Mouse (Mus musculus) forebrain, postnatal 0 days (tissue): ENCODE measurements around the gene Mfsd14a. TPM values are rescaled to one million over a fixed set of nuclear protein-coding genes. Genes with fewer than 3 reads are reported as not detected.

Experiments used
- ATAC-seq: fragments of 200-750 bp; cut with Nextera tagmentation; 2 replicates; pipeline ENCODE4 v1.8.0; 2017; ENCODE audit warnings: mild to moderate bottlenecking, moderate library complexity
- DNase-seq: peaks from one replicate; pipeline ENCODE4 v3.0.0-alpha.2; 2015
- H3K27ac ChIP-seq: fragments of 300-500 bp; sonication (generic); 2 replicates; pipeline ENCODE4 v1.5.1; 2014; ENCODE audit warnings: low read depth, mild to moderate bottlenecking, antibody characterized with exemption, low read length, moderate library complexity, mixed read lengths
- H3K27me3 ChIP-seq: fragments of 300-500 bp; sonication (generic); 2 replicates; pipeline ENCODE4 v1.6.1; 2014; ENCODE audit warnings: mild to moderate bottlenecking, low read length, mixed read lengths; ENCODE audit not compliant: insufficient read depth
- H3K36me3 ChIP-seq: fragments of 300-500 bp; sonication (generic); 2 replicates; pipeline ENCODE4 v1.6.1; 2014; ENCODE audit warnings: mild to moderate bottlenecking, moderate library complexity; ENCODE audit not compliant: insufficient read depth
- H3K4me1 ChIP-seq: fragments of 300-500 bp; sonication (generic); 2 replicates; pipeline ENCODE4 v1.6.1; 2014; ENCODE audit warnings: antibody characterized with exemption; ENCODE audit not compliant: insufficient read depth
- H3K4me2 ChIP-seq: fragments of 300-500 bp; sonication (generic); 2 replicates; pipeline ENCODE4 v1.6.1; 2014; ENCODE audit warnings: low read depth, mild to moderate bottlenecking, moderate library complexity
- H3K4me3 ChIP-seq: fragments of 300-500 bp; sonication (generic); 2 replicates; pipeline ENCODE4 v1.5.1; 2014; ENCODE audit warnings: low read depth, low read length, mixed read lengths
- H3K9ac ChIP-seq: fragments of 300-500 bp; sonication (generic); 2 replicates; pipeline ENCODE4 v1.6.1; 2014; ENCODE audit warnings: mild to moderate bottlenecking
- H3K9me3 ChIP-seq: fragments of 300-500 bp; sonication (generic); 2 replicates; pipeline ENCODE4 v1.6.1; 2016; ENCODE audit warnings: low read length
- CTCF ChIP-seq: sonication (generic); IDR thresholded peaks from 2 replicates; pipeline ENCODE4 v1.5.1; 2016; ENCODE audit warnings: antibody characterized with exemption, control low read depth, low read depth
- WGBS: fragments of 180-500 bp; shearing (Covaris S2); extraction: QIAGEN DNeasy Blood & Tissue Kit; methylation state at CpG from one replicate; pipeline ENCODE4 v1.1.7; 2014; 5-methylcytosine and 5-hydroxymethylcytosine counted together
- polyA plus RNA-seq: library from polyadenylated mRNA; unstranded; fragments of >200 nt; fragmentation: Nextera tagmentation; extraction: Ambion mirVana; gene quantifications from 2 replicates; pipeline ENCODE4 v1.2.1, GENCODE M21; 2015
- total RNA-seq: library from RNA; depleted of rRNA; stranded (reverse); fragments of >200 nt; gene quantifications from 2 replicates; pipeline ENCODE4 v1.2.3, GENCODE M21; 2014; rRNA removed

Mfsd14a gene
- total RNA-seq: 57.6 and 58.6 TPM in 2 replicates
- 46.6 and 51.7 TPM in 2 replicates for polyA plus RNA-seq

GRCm38 (mm10) chr3:116662463-116662863 lies at the start of gene Mfsd14a:
Gene Mfsd14a (minus strand): TSS chr3:116662677.
- H3K4me3 ChIP-seq: peak within 1 kb of the TSS; percentile 91
- peak within 1 kb of the TSS; percentile 69 for H3K4me2 ChIP-seq
- peak; percentile 99 for ATAC-seq
- H3K9me3 ChIP-seq: no peaks in the 10 kb centered on the region
- H3K4me1 ChIP-seq: peaks cover 7% of the 10 kb centered on the region; the same call in 1 of the 2 replicates
- H3K27ac ChIP-seq: peak within 1 kb of the TSS; percentile 91
- whole genome bisulfite sequencing: 2% methylated on average over 39 of the region's 39 CpGs
- H3K27me3 ChIP-seq: no peaks in the 10 kb centered on the region
- peak; percentile 94 for DNase-seq
- peak within 1 kb of the TSS; percentile 93 for H3K9ac ChIP-seq
- no peaks in the 10 kb centered on the region for H3K36me3 ChIP-seq
- TF ChIP-seq CTCF: no peak

GRCm38 (mm10) chr3:116711624-116712435 lies 49.4 kb upstream of the Mfsd14a start:
- H3K27me3 ChIP-seq: no peaks in the 10 kb centered on the region
- peak overlapping the region; percentile 89 for H3K9ac ChIP-seq
- H3K27ac ChIP-seq: peak overlapping the region; percentile 40
- peak overlapping the region; percentile 98 for H3K4me3 ChIP-seq
- peaks cover 6% of the 10 kb centered on the region; the same call in 1 of the 2 replicates for H3K4me1 ChIP-seq
- H3K4me2 ChIP-seq: peak overlapping the region; percentile 90
- H3K9me3 ChIP-seq: no peaks in the 10 kb centered on the region
- H3K36me3 ChIP-seq: no peaks in the 10 kb centered on the region
- ATAC-seq: peak; percentile 97
- TF ChIP-seq CTCF: no peak
- WGBS: under 1% methylated on average over 71 of the region's 85 CpGs
- DNase-seq: peak; percentile 77

- H3K27me3 ChIP-seq: no peaks in the 10 kb centered on the region
- DNase-seq: no peak
- H3K9me3 ChIP-seq: no peaks in the 10 kb centered on the region
- 61% methylated on average over 9 of the region's 9 CpGs for WGBS
- peaks cover 6% of the 10 kb centered on the region; the same call in 1 of the 2 replicates for H3K4me1 ChIP-seq
- peak overlapping the region; percentile 90 for H3K4me2 ChIP-seq
- H3K4me3 ChIP-seq: peak overlapping the region; percentile 98
- no peak overlapping the region for H3K27ac ChIP-seq
- no peaks in the 10 kb centered on the region for H3K36me3 ChIP-seq
- ATAC-seq: no peak
- no peak overlapping the region for H3K9ac ChIP-seq
- TF ChIP-seq CTCF: no peak
These were observed 48.5 kb upstream of the Mfsd14a start for GRCm38 (mm10) chr3:116710941-116711340.

GRCm38 (mm10) chr3:116705637-116706204 lies 43.2 kb upstream of the Mfsd14a start:
- Histone ChIP-seq H3K9me3 (no peaks in the 10 kb centered on the region), H3K27ac (no peak overlapping the region), H3K27me3 (no peaks in the 10 kb centered on the region), H3K9ac (no peak overlapping the region), H3K4me1 (peaks cover under 1% of the 10 kb centered on the region; the same call in 1 of the 2 replicates), H3K4me2 (no peak overlapping the region), H3K4me3 (no peak overlapping the region), H3K36me3 (no peaks in the 10 kb centered on the region)
- DNase-seq (no peak), ATAC-seq (no peak)
- no peak for TF ChIP-seq CTCF
- WGBS: 89% methylated on average over 1 of the region's 1 CpGs

- H3K9ac ChIP-seq: no peak overlapping the region
- 96% methylated on average over 5 of the region's 5 CpGs for WGBS
- no peak for DNase-seq
- no peak for ATAC-seq
- H3K36me3 ChIP-seq: no peaks in the 10 kb centered on the region
- no peaks in the 10 kb centered on the region for H3K9me3 ChIP-seq
- no peaks in the 10 kb centered on the region for H3K4me1 ChIP-seq
- H3K4me3 ChIP-seq: no peak overlapping the region
- no peak for TF ChIP-seq CTCF
- no peak overlapping the region for H3K4me2 ChIP-seq
- no peak overlapping the region for H3K27ac ChIP-seq
- no peaks in the 10 kb centered on the region for H3K27me3 ChIP-seq
These were observed 41.4 kb upstream of the Mfsd14a start for GRCm38 (mm10) chr3:116703835-116704234.

- Histone ChIP-seq H3K27me3 (no peaks in the 10 kb centered on the region), H3K36me3 (no peaks in the 10 kb centered on the region), H3K4me3 (no peak overlapping the region), H3K9ac (no peak overlapping the region), H3K27ac (no peak overlapping the region), H3K4me2 (no peak overlapping the region), H3K4me1 (no peaks in the 10 kb centered on the region), H3K9me3 (no peaks in the 10 kb centered on the region)
- ATAC-seq (no peak), DNase-seq (no peak)
- no peak for TF ChIP-seq CTCF
- 97% methylated on average over 1 of the region's 1 CpGs for WGBS
These were observed 40.3 kb upstream of the Mfsd14a start for GRCm38 (mm10) chr3:116702647-116703272.

- no peak for TF ChIP-seq CTCF
- ATAC-seq (no peak), DNase-seq (no peak)
- H3K4me1 ChIP-seq: no peaks in the 10 kb centered on the region
- no peaks in the 10 kb centered on the region for H3K9me3 ChIP-seq
- H3K9ac ChIP-seq: no peak overlapping the region
- 94% methylated on average over 4 of the region's 4 CpGs for WGBS
- no peak overlapping the region for H3K4me3 ChIP-seq
- no peaks in the 10 kb centered on the region for H3K36me3 ChIP-seq
- H3K4me2 ChIP-seq: no peak overlapping the region
- no peaks in the 10 kb centered on the region for H3K27me3 ChIP-seq
- H3K27ac ChIP-seq: no peak overlapping the region
These were observed 39.1 kb upstream of the Mfsd14a start for GRCm38 (mm10) chr3:116701601-116702000.
